Mouse (Mus musculus): ENCODE data around the gene Clec2l.
"Not testable (repeated sequence)": the region's sequence is repeated elsewhere in the genome, so short reads cannot be mapped to it uniquely, and the experiment has no call there.

Clec2l gene

DNA sequence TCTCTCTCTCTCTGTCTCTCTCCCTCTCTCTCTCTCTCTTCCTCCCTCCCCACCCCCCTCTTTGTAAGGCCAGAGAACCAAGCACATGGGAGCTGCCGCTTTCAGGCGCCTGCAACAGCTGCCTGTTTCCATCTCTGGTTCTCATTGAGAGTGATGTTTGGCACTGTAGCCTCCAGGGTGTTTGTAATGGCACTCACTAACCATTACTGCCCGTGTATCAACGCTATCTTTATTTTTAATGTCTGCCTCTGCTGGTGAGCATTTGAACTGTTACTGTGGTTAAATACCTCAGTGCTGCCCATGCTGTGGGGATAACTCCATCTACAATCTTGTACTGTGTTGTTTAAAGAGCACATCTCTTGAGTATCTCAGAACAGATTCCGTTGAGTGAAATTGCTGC lies 21.2 kb upstream of the Clec2l start:
- peak; percentile 21 for DNase-seq (ENCODE audit: low read depth, low spot score)
- no peaks in the 10 kb centered on the region for H3K36me3 ChIP-seq (ENCODE audit: control insufficient read depth, insufficient read depth, low read length, poor library complexity, severe bottlenecking)

DNA sequence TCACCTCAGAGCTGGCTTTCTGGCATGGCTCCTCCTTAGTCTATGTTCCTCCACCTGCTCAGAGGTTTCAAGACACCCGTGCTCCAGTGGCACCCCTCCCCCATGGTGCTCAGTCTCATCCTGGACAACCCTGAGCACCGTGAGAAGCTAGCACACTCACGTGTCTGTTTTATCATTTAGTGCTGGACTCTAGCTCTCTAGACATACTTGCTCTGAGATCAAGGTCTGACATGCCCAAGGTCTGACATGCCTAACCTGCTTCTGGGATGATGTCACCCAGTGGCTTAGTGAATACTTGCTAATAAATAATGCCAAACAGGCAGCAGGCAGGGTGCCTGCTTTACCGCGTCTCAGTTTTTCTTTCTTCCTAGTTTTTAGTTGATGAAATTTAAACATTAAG lies 20.3 kb upstream of the Clec2l start:
- no peaks in the 10 kb centered on the region for H3K36me3 ChIP-seq (ENCODE audit: control insufficient read depth, insufficient read depth, low read length, poor library complexity, severe bottlenecking)
- DNase-seq (ENCODE audit: low read depth, low spot score) = no peak
- no peaks in the 10 kb centered on the region; the same call in 1 of the 2 replicates for H3K27me3 ChIP-seq (ENCODE audit: control insufficient read depth, insufficient read depth, low read length, poor library complexity, severe bottlenecking)

More for the DNA sequence above, 21.2 kb upstream of the Clec2l start:
- H3K27me3 ChIP-seq (ENCODE audit: control insufficient read depth, insufficient read depth, low read length, poor library complexity, severe bottlenecking) = no peaks in the 10 kb centered on the region; the same call in 1 of the 2 replicates

DNA sequence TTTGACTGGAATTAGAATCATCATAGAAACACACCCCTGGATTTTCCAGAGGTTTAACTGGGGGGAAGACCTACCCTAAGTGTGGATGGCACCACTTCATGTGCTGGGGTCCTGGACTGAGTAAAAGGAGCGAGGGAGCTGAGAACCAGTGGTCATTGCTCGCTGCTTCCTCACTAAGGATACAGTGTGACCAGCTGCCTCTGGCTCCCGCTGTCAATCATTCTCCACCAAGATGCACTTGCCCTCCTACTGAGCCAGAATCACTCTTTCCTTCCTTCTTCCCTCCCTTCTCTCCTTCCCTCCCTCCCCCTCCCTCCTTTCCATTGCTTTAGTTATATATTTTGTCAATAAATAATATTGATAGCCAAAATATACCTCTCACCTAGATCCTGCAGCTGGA lies 19.8 kb upstream of the Clec2l start:
- Histone ChIP-seq H3K27me3 (ENCODE audit: control insufficient read depth, insufficient read depth, low read length, poor library complexity, severe bottlenecking) (no peaks in the 10 kb centered on the region; the same call in 1 of the 2 replicates), H3K36me3 (ENCODE audit: control insufficient read depth, insufficient read depth, low read length, poor library complexity, severe bottlenecking) (no peaks in the 10 kb centered on the region)
- DNase-seq (ENCODE audit: low read depth, low spot score) = no peak

- no peaks in the 10 kb centered on the region for H3K27me3 ChIP-seq (ENCODE audit: control insufficient read depth, insufficient read depth, low read length, poor library complexity, severe bottlenecking)
- peak; percentile 65 for DNase-seq (ENCODE audit: low read depth, low spot score)
These were observed 13.3 kb upstream of the Clec2l start for GRCm38 (mm10) chr6:38649545-38649944.

DNA sequence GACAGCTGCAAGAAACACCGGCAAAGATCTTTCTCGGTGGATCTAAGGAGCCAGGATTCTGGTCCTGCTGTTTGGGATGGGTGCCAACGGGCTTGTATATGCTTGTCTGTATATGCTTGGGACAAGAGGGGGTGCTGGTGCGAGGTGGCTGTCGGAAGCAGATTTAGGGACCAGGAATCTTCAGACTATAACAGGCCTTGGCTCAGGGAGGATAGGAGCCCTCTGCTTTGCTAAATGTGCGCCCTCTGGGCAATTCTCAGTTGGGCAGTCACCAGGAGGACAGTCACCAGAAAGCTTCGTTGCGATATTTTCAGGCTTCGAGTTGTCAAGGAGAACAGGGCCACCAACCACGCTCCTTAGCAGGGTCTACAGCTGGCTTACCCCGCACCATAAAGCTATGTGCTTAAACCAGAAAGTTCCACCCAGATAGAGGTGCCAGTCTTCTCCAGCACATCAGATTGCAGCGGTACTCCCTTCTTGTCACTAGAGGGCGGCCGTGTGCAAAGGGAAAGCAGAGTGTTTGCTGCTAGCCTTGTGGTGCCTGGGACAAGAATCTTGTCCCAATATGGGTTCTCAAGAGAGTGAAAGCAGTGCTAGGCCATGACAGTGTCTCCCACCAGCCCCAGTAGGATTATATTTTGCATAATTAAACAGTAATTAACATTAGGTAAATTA lies 12.5 kb upstream of the Clec2l start:
- H3K36me3 ChIP-seq (ENCODE audit: control insufficient read depth, insufficient read depth, low read length, poor library complexity, severe bottlenecking) = no peaks in the 10 kb centered on the region
- DNase-seq (ENCODE audit: low read depth, low spot score) = peak; percentile 85
- H3K27me3 ChIP-seq (ENCODE audit: control insufficient read depth, insufficient read depth, low read length, poor library complexity, severe bottlenecking) = no peaks in the 10 kb centered on the region

More at GRCm38 (mm10) chr6:38649545-38649944, 13.3 kb upstream of the Clec2l start:
- H3K36me3 ChIP-seq (ENCODE audit: control insufficient read depth, insufficient read depth, low read length, poor library complexity, severe bottlenecking) = no peaks in the 10 kb centered on the region

GRCm38 (mm10) chr6:38661626-38662025 lies 1.2 kb upstream of the Clec2l start:
- DNase-seq (ENCODE audit: low read depth, low spot score) = no peak
- Histone ChIP-seq H3K36me3 (ENCODE audit: control insufficient read depth, insufficient read depth, low read length, poor library complexity, severe bottlenecking) (no peaks in the 10 kb centered on the region), H3K27me3 (ENCODE audit: control insufficient read depth, insufficient read depth, low read length, poor library complexity, severe bottlenecking) (no peaks in the 10 kb centered on the region)

- H3K36me3 ChIP-seq (ENCODE audit: control insufficient read depth, insufficient read depth, low read length, poor library complexity, severe bottlenecking) = no peaks in the 10 kb centered on the region
- no peaks in the 10 kb centered on the region for H3K27me3 ChIP-seq (ENCODE audit: control insufficient read depth, insufficient read depth, low read length, poor library complexity, severe bottlenecking)
- peak; percentile 56 for DNase-seq (ENCODE audit: low read depth, low spot score)
These were observed 6.7 kb downstream of the Clec2l start for GRCm38 (mm10) chr6:38669580-38669979.

DNA sequence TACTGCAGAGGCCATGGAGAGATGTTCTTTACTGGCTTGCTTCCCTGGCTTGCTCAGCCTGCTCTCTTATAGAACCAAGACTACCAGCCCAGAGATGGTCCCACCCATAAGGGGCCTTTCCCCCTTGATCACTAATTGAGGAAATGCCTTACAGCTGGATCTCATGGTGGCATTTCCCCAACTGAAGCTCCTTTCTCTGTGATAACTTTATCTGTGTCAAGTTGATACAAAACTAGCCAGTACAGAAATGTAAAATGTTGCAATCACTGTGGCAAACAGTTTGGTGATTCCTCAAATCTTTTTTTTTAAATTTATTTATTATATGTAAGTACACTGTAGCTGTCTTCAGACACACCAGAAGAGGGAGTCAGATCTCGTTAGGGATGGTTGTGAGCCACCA lies 7.6 kb downstream of the Clec2l start:
- H3K27me3 ChIP-seq (ENCODE audit: control insufficient read depth, insufficient read depth, low read length, poor library complexity, severe bottlenecking); DNase-seq (ENCODE audit: low read depth, low spot score); H3K36me3 ChIP-seq (ENCODE audit: control insufficient read depth, insufficient read depth, low read length, poor library complexity, severe bottlenecking): not testable (repeated sequence)

GRCm38 (mm10) chr6:38671270-38671669 lies 8.4 kb downstream of the Clec2l start:
- DNase-seq (ENCODE audit: low read depth, low spot score) = no peak
- no peaks in the 10 kb centered on the region for H3K27me3 ChIP-seq (ENCODE audit: control insufficient read depth, insufficient read depth, low read length, poor library complexity, severe bottlenecking)
- H3K36me3 ChIP-seq (ENCODE audit: control insufficient read depth, insufficient read depth, low read length, poor library complexity, severe bottlenecking) = no peaks in the 10 kb centered on the region

DNA sequence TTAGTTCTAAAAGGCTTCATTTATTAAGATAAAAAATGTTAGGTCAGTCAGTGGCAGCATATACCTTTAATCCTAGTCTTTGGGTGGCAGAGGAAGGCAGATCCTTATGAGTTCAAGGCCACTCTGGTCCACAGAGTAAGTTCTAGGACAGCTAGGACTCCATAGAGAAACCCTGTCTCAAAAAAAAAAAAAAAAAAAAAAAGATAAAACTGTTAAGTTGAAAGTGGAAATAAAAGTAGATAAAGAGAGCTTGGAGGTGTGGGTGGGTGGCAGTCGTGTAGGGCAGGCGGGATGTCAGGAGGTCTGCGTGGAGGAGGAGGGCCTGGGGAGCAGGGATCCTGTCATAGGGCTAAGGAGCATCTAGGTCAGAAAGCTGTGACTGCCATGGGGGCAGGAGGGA lies 9.1 kb downstream of the Clec2l start:
- no peaks in the 10 kb centered on the region for H3K27me3 ChIP-seq (ENCODE audit: control insufficient read depth, insufficient read depth, low read length, poor library complexity, severe bottlenecking)
- no peaks in the 10 kb centered on the region for H3K36me3 ChIP-seq (ENCODE audit: control insufficient read depth, insufficient read depth, low read length, poor library complexity, severe bottlenecking)
- DNase-seq (ENCODE audit: low read depth, low spot score) = no peak

DNA sequence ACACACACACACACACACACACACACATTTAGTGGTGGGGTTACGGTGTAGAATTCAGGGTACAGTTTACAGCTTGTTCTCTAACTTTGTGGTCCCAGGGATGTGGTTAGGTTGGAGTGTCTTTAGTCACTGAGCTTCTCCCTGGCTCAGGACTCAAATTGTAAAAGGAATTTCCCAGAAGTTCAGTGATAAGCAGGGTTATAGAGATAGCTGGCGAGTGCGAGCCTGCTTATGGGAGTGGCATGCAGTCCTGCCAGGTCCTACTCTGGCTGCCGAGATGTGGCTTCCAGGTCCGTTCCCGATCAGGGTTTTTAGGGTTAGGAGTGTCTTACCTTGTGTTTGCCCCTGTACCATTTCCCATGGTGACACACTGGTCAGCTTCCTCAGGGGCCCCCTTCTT lies 13.3 kb downstream of the Clec2l start:
- Histone ChIP-seq H3K27me3 (ENCODE audit: control insufficient read depth, insufficient read depth, low read length, poor library complexity, severe bottlenecking) (no peaks in the 10 kb centered on the region), H3K36me3 (ENCODE audit: control insufficient read depth, insufficient read depth, low read length, poor library complexity, severe bottlenecking) (no peaks in the 10 kb centered on the region)
- no peak for DNase-seq (ENCODE audit: low read depth, low spot score)

- no peaks in the 10 kb centered on the region for H3K36me3 ChIP-seq (ENCODE audit: control insufficient read depth, insufficient read depth, low read length, poor library complexity, severe bottlenecking)
- DNase-seq (ENCODE audit: low read depth, low spot score) = no peak
- no peaks in the 10 kb centered on the region for H3K27me3 ChIP-seq (ENCODE audit: control insufficient read depth, insufficient read depth, low read length, poor library complexity, severe bottlenecking)
These were observed 13.9 kb downstream of the Clec2l start for GRCm38 (mm10) chr6:38676723-38677122.

GRCm38 (mm10) chr6:38677629-38678028 lies 14.8 kb downstream of the Clec2l start:
- Histone ChIP-seq H3K27me3 (ENCODE audit: control insufficient read depth, insufficient read depth, low read length, poor library complexity, severe bottlenecking) (no peaks in the 10 kb centered on the region), H3K36me3 (ENCODE audit: control insufficient read depth, insufficient read depth, low read length, poor library complexity, severe bottlenecking) (no peaks in the 10 kb centered on the region)
- DNase-seq (ENCODE audit: low read depth, low spot score) = no peak

DNA sequence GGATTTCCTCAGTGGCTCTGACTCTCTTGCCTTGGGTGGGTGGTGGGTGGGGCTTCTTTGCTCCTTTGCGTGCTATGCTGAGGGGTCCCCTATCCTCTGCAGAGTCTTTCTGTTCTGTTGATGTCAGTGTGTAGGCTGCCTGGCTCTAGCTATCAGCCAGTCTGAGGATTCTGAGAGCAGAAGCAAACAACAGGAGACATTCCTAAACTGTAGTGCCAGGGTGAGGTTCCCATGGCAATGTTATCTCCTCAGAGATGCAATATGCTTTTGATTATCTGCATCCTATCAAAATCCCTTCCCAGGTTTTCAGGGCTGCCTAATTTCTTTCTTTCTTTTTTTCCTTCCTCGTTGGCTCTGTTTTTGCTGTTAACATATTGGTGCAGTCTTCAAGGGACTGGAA lies 19.7 kb downstream of the Clec2l start:
- DNase-seq (ENCODE audit: low read depth, low spot score) = no peak
- no peaks in the 10 kb centered on the region for H3K27me3 ChIP-seq (ENCODE audit: control insufficient read depth, insufficient read depth, low read length, poor library complexity, severe bottlenecking)

DNA sequence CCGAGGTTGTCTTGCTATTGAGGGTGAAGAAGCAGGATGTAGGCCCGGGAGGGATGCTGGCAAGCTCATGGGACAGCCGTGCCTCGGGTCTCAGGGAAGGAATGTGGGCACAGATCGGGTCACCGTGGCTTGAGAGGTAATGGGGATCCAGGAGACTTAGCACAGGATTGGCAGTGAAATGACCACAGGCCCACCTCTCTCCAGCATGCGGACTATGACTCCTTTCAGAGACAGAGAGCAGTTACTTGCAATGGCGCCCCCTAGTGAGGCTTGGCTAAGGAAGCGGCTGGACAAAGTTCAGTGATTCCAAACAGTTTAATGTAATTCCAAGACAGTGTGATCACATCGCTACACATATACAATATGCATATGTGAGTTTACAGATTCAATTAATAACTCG lies 24.3 kb downstream of the Clec2l start:
- DNase-seq (ENCODE audit: low read depth, low spot score) = peak; percentile 52

More for the DNA sequence above, 19.7 kb downstream of the Clec2l start:
- no peaks in the 10 kb centered on the region for H3K36me3 ChIP-seq (ENCODE audit: control insufficient read depth, insufficient read depth, low read length, poor library complexity, severe bottlenecking)

DNA sequence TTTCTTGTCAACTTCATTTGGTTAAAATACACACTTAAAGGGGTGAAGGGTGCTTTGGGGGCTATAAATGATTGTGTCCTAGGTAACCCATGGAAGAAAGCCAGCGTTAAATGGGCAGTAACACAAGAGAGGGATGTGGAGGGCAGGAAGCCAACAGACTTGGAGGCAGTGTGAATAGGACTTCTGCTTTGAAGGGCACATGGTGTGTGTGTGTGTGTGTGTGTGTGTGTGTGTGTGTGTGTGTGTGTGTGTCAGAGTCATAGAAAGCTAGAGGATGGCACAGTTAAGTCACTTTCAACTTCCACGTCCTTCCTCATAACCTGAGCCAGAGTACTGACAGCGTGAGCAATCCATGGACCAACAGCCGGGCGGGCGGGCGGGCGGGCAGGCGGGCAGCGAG lies 26.0 kb downstream of the Clec2l start:
- Histone ChIP-seq H3K27me3 (ENCODE audit: control insufficient read depth, insufficient read depth, low read length, poor library complexity, severe bottlenecking) (no peaks in the 10 kb centered on the region), H3K36me3 (ENCODE audit: control insufficient read depth, insufficient read depth, low read length, poor library complexity, severe bottlenecking) (no peaks in the 10 kb centered on the region)
- no peak for DNase-seq (ENCODE audit: low read depth, low spot score)

More for the DNA sequence above, 24.3 kb downstream of the Clec2l start:
- H3K27me3 ChIP-seq (ENCODE audit: control insufficient read depth, insufficient read depth, low read length, poor library complexity, severe bottlenecking) = no peaks in the 10 kb centered on the region
- no peaks in the 10 kb centered on the region for H3K36me3 ChIP-seq (ENCODE audit: control insufficient read depth, insufficient read depth, low read length, poor library complexity, severe bottlenecking)

All from splenic B cell, adult 2 months (primary cell).